Mouse (Mus musculus) stomach, embryonic 16.5 days (tissue): Measurements from ENCODE around the gene Scaf11. TPM values are rescaled to one million over a fixed set of nuclear protein-coding genes. Genes with fewer than 3 reads are reported as not detected.

Experiments used
- ATAC-seq: fragments of 200-750 bp; cut with Nextera tagmentation; 2 replicates; pipeline ENCODE4 v1.8.0; 2017; ENCODE audit warnings: moderate number of reproducible peaks, moderate TSS enrichment; ENCODE audit not compliant: insufficient read depth, low FRiP score
- H3K27ac ChIP-seq: fragments of 300-500 bp; sonication (generic); 2 replicates; pipeline ENCODE4 v1.5.1; 2014; ENCODE audit warnings: low read length
- H3K27me3 ChIP-seq: fragments of 300-500 bp; sonication (generic); 2 replicates; pipeline ENCODE4 v1.6.1; 2014; ENCODE audit warnings: low read length, control low read depth, mixed read lengths; ENCODE audit not compliant: control insufficient read depth, insufficient read depth
- H3K36me3 ChIP-seq: fragments of 300-500 bp; sonication (generic); 2 replicates; pipeline ENCODE4 v1.6.1; 2014; ENCODE audit warnings: low read length; ENCODE audit not compliant: control insufficient read depth, insufficient read depth
- H3K4me1 ChIP-seq: fragments of 300-500 bp; sonication (generic); 2 replicates; pipeline ENCODE4 v1.6.1; 2014; ENCODE audit warnings: low read length, control low read depth, mixed read lengths; ENCODE audit not compliant: control insufficient read depth, insufficient read depth
- H3K4me2 ChIP-seq: fragments of 300-500 bp; sonication (generic); 2 replicates; pipeline ENCODE4 v1.6.1; 2014; ENCODE audit warnings: low read depth, low read length, mixed read lengths
- H3K4me3 ChIP-seq: fragments of 300-500 bp; sonication (generic); replicated peaks from 2 replicates; pipeline ENCODE4 v1.5.1; 2014; ENCODE audit warnings: mild to moderate bottlenecking, low read length
- H3K9ac ChIP-seq: fragments of 300-500 bp; sonication (generic); 2 replicates; pipeline ENCODE4 v1.6.1; 2014; ENCODE audit warnings: low read length
- H3K9me3 ChIP-seq: fragments of 300-500 bp; sonication (generic); replicated peaks from 2 replicates; pipeline ENCODE4 v1.6.1; 2016; ENCODE audit warnings: low read length, control low read depth; ENCODE audit not compliant: control insufficient read depth
- WGBS: fragments of 180-500 bp; shearing (Covaris S2); extraction: QIAGEN DNeasy Blood & Tissue Kit; methylation state at CpG from one replicate; pipeline ENCODE4 v1.1.7; 2014; 5-methylcytosine and 5-hydroxymethylcytosine counted together
- polyA plus RNA-seq: library from polyadenylated mRNA; unstranded; fragments of >200 nt; fragmentation: Nextera tagmentation; extraction: Ambion mirVana; gene quantifications from 2 replicates; pipeline ENCODE4 v1.2.1, GENCODE M21; 2015

Scaf11 gene
- polyA plus RNA-seq, 1 experiment from 2014 or later: 73.0 TPM

- no peak overlapping the region for H3K4me3 ChIP-seq
- no peak overlapping the region for H3K27ac ChIP-seq
- no peak overlapping the region for H3K9ac ChIP-seq
- H3K36me3 ChIP-seq: peaks cover 15% of the 10 kb centered on the region
- no peaks in the 10 kb centered on the region for H3K4me1 ChIP-seq
- no peaks in the 10 kb centered on the region for H3K27me3 ChIP-seq
- 93% methylated on average over 8 of the region's 8 CpGs for WGBS
- H3K4me2 ChIP-seq: no peak overlapping the region
- ATAC-seq: no peak
- H3K9me3 ChIP-seq: no peaks in the 10 kb centered on the region
Measured at GRCm38 (mm10) chr15:96419920-96420319, 40.7 kb downstream of the Scaf11 start.

GRCm38 (mm10) chr15:96418161-96418560, 42.5 kb downstream of the Scaf11 start:
- H3K4me3 ChIP-seq: no peak overlapping the region
- no peaks in the 10 kb centered on the region for H3K9me3 ChIP-seq
- H3K9ac ChIP-seq: no peak overlapping the region
- no peak overlapping the region for H3K27ac ChIP-seq
- WGBS: 94% methylated on average over 12 of the region's 12 CpGs
- H3K27me3 ChIP-seq: no peaks in the 10 kb centered on the region
- no peaks in the 10 kb centered on the region for H3K4me1 ChIP-seq
- no peak for ATAC-seq
- peaks cover 25% of the 10 kb centered on the region for H3K36me3 ChIP-seq
- no peak overlapping the region for H3K4me2 ChIP-seq

- Histone ChIP-seq H3K27ac (no peak overlapping the region), H3K9me3 (no peaks in the 10 kb centered on the region), H3K4me3 (no peak overlapping the region), H3K27me3 (no peaks in the 10 kb centered on the region), H3K36me3 (peaks cover 16% of the 10 kb centered on the region), H3K4me2 (no peak overlapping the region), H3K9ac (no peak overlapping the region), H3K4me1 (no peaks in the 10 kb centered on the region)
- 90% methylated on average over 6 of the region's 6 CpGs for WGBS
- no peak for ATAC-seq
Measured at GRCm38 (mm10) chr15:96408717-96409121, 51.9 kb downstream of the Scaf11 start.

- Histone ChIP-seq H3K9ac (no peak overlapping the region), H3K4me3 (no peak overlapping the region), H3K4me2 (no peak overlapping the region), H3K36me3 (peaks cover 14% of the 10 kb centered on the region; the same call in 1 of the 2 replicates), H3K27ac (no peak overlapping the region), H3K27me3 (no peaks in the 10 kb centered on the region), H3K4me1 (no peaks in the 10 kb centered on the region), H3K9me3 (no peaks in the 10 kb centered on the region)
- WGBS: 59% methylated on average over 2 of the region's 2 CpGs
- ATAC-seq: no peak
Measured at GRCm38 (mm10) chr15:96407151-96407550, 53.5 kb downstream of the Scaf11 start.

GRCm38 (mm10) chr15:96406253-96406652, 54.4 kb downstream of the Scaf11 start:
- Histone ChIP-seq H3K27me3 (no peaks in the 10 kb centered on the region), H3K4me1 (no peaks in the 10 kb centered on the region), H3K9ac (no peak overlapping the region), H3K9me3 (no peaks in the 10 kb centered on the region), H3K36me3 (peaks cover 14% of the 10 kb centered on the region; the same call in 1 of the 2 replicates), H3K27ac (no peak overlapping the region), H3K4me3 (no peak overlapping the region), H3K4me2 (no peak overlapping the region)
- WGBS: 77% methylated on average over 4 of the region's 4 CpGs
- no peak for ATAC-seq

- Histone ChIP-seq H3K27ac (no peak overlapping the region), H3K9ac (no peak overlapping the region), H3K9me3 (no peaks in the 10 kb centered on the region), H3K36me3 (peaks cover 14% of the 10 kb centered on the region; the same call in 1 of the 2 replicates), H3K4me1 (no peaks in the 10 kb centered on the region), H3K4me2 (no peak overlapping the region), H3K27me3 (no peaks in the 10 kb centered on the region), H3K4me3 (no peak overlapping the region)
- WGBS: 72% methylated on average over 5 of the region's 5 CpGs
- no peak for ATAC-seq
Measured at GRCm38 (mm10) chr15:96405548-96405947, 55.1 kb downstream of the Scaf11 start.

- H3K27ac ChIP-seq: no peak overlapping the region
- 77% methylated on average over 10 of the region's 10 CpGs for WGBS
- no peaks in the 10 kb centered on the region for H3K27me3 ChIP-seq
- no peak overlapping the region for H3K9ac ChIP-seq
- peaks cover 8% of the 10 kb centered on the region; the same call in 1 of the 2 replicates for H3K36me3 ChIP-seq
- H3K4me3 ChIP-seq: no peak overlapping the region
- 0 out of 2 replicates have a peak, but pooled peaks cover 6% of the 10 kb centered on the region for H3K4me1 ChIP-seq
- ATAC-seq: no peak
- no peak overlapping the region for H3K4me2 ChIP-seq
- H3K9me3 ChIP-seq: no peaks in the 10 kb centered on the region
Measured at GRCm38 (mm10) chr15:96398333-96398732, 62.3 kb downstream of the Scaf11 start.

- WGBS: 84% methylated on average over 8 of the region's 8 CpGs
- Histone ChIP-seq H3K4me2 (no peak overlapping the region), H3K36me3 (peaks cover 12% of the 10 kb centered on the region; the same call in 1 of the 2 replicates), H3K4me1 (0 out of 2 replicates have a peak, but pooled peaks cover 6% of the 10 kb centered on the region), H3K9me3 (no peaks in the 10 kb centered on the region), H3K9ac (no peak overlapping the region), H3K27ac (no peak overlapping the region), H3K4me3 (no peak overlapping the region), H3K27me3 (no peaks in the 10 kb centered on the region)
- ATAC-seq: no peak
Measured at GRCm38 (mm10) chr15:96396641-96397344, 63.9 kb downstream of the Scaf11 start.

- WGBS: 95% methylated on average over 6 of the region's 6 CpGs
- peaks cover 14% of the 10 kb centered on the region; the same call in 1 of the 2 replicates for H3K36me3 ChIP-seq
Measured at GRCm38 (mm10) chr15:96395071-96395470, 65.6 kb downstream of the Scaf11 start.

More at GRCm38 (mm10) chr15:96395071-96395470, 65.6 kb downstream of the Scaf11 start:
- Histone ChIP-seq H3K4me1 (0 out of 2 replicates have a peak, but pooled peaks cover 6% of the 10 kb centered on the region), H3K4me3 (no peak overlapping the region), H3K9ac (no peak overlapping the region), H3K27me3 (no peaks in the 10 kb centered on the region), H3K9me3 (no peaks in the 10 kb centered on the region), H3K27ac (no peak overlapping the region), H3K4me2 (no peak overlapping the region)
- no peak for ATAC-seq
